Mouse (Mus musculus) cortical plate, adult 2 months (tissue): ENCODE results near the gene Rab39.

Experiments used
- CTCF ChIP-seq: fragments of 200-500 bp; IDR thresholded peaks from 2 replicates; pipeline ENCODE4 v1.5.1; 2011; ENCODE audit warnings: mild to moderate bottlenecking, control low read depth, low read length; ENCODE audit not compliant: insufficient read depth; ENCODE audit errors: extremely low read depth
- POLR2A ChIP-seq: fragments of 200-500 bp; IDR thresholded peaks from 2 replicates; pipeline ENCODE4 v1.6.1; 2011; ENCODE audit warnings: mild to moderate bottlenecking, low read length, control low read depth; ENCODE audit not compliant: insufficient read depth; ENCODE audit errors: extremely low read depth

- TF ChIP-seq CTCF (no peak), POLR2A (no peak)
Observed at GRCm38 (mm10) chr9:53750411-53750810, 44.4 kb upstream of the Rab39 start.
